Mouse (Mus musculus): ENCODE data around the gene Daglb. TPM values are rescaled to one million over a fixed set of nuclear protein-coding genes. Genes with fewer than 3 reads are reported as not detected.

The Daglb gene
- polyA plus RNA-seq (2015; fragmentation: Nextera tagmentation; extraction: Ambion mirVana): 11.6 and 11.9 TPM in 2 replicates

DNA sequence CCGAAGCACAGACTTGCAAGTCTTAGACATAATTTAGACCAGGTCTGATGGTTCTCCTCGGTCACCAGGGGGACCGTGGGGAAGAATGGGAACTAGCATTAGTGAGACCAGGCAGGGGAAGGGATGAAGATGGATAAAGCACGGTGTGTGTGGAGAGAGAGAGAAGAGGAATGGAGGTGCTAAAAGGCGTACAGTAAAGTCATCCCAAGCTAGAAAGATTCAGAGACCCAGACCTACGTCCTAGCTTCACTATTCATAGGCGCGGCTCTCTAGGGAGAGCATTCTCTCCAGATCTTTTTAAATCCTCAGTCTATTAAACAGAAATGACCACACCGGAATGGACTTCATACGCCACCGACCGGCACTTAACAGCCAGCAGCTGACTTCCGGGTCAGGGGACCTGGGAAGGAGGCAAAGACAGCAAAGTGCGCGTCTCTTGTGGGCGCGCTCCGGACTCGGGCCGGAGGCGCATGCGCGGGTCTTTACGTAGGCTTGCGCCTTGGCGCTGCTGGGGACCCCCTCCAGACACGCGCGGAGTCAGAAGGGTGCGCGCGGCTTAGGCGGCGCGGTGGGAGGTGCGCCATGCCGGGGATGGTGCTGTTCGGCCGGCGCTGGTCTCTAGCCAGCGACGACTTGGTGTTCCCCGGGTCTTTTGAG, at the start of gene Daglb:
Gene Daglb, plus strand, starts transcription at position 485 of the 657 bp plus-strand sequence.

GRCm38 (mm10) chr5:143527486-143528307, 63.3 kb downstream of the Daglb start, which contains the start of gene Rac1:
Gene Rac1 (minus strand): TSS chr5:143528036.

Other genes starting within 250 kb of the Daglb start
- not detected in 2 replicates for gene Spdye4a, start 237.7 kb upstream of the Daglb start, polyA plus RNA-seq (2015; fragmentation: Nextera tagmentation; extraction: Ambion mirVana)
- 3.1 and 3.5 TPM in 2 replicates for gene Zfp12, start 229.4 kb upstream of the Daglb start, polyA plus RNA-seq (2015; fragmentation: Nextera tagmentation; extraction: Ambion mirVana)
- gene Zfp316, start 194.6 kb upstream of the Daglb start, polyA plus RNA-seq (2015; fragmentation: Nextera tagmentation; extraction: Ambion mirVana): 0.79 and 0.93 TPM in 2 replicates
- gene Zfp853, start 171.0 kb upstream of the Daglb start, polyA plus RNA-seq (2015; fragmentation: Nextera tagmentation; extraction: Ambion mirVana): 0.04 TPM in 2 replicates
- gene E130309D02Rik, start 149.2 kb upstream of the Daglb start, polyA plus RNA-seq (2015; fragmentation: Nextera tagmentation; extraction: Ambion mirVana): 26.4 and 27.0 TPM in 2 replicates
- gene Zdhhc4, start 135.3 kb upstream of the Daglb start, polyA plus RNA-seq (2015; fragmentation: Nextera tagmentation; extraction: Ambion mirVana): 50.5 and 55.1 TPM in 2 replicates
- not detected in 2 replicates for gene Grid2ip, start 107.2 kb upstream of the Daglb start, polyA plus RNA-seq (2015; fragmentation: Nextera tagmentation; extraction: Ambion mirVana)
- 126 and 132 TPM in 2 replicates for gene Kdelr2, start 60.7 kb upstream of the Daglb start, polyA plus RNA-seq (2015; fragmentation: Nextera tagmentation; extraction: Ambion mirVana)
- gene Rac1, start 63.5 kb downstream of the Daglb start, polyA plus RNA-seq (2015; fragmentation: Nextera tagmentation; extraction: Ambion mirVana): 215 and 246 TPM in 2 replicates
- 50.7 and 51.7 TPM in 2 replicates for gene Cyth3, start 157.9 kb downstream of the Daglb start, polyA plus RNA-seq (2015; fragmentation: Nextera tagmentation; extraction: Ambion mirVana)